Mouse (Mus musculus) naive thymus-derived CD4-positive, alpha-beta T cell, adult 2 months (primary cell): ENCODE data around the gene Atp6ap1l.
A peak's percentile ranks its signal among the peaks of the same experiment; 100 is the strongest.
"Not testable (repeated sequence)": the region's sequence is repeated elsewhere in the genome, so short reads cannot be mapped to it uniquely, and the experiment has no call there.

Experiments used
- DNase-seq: peaks from one replicate; pipeline ENCODE4 v3.0.0-alpha.2; 2011; ENCODE audit warnings: low read depth

Gene Atp6ap1l

DNA sequence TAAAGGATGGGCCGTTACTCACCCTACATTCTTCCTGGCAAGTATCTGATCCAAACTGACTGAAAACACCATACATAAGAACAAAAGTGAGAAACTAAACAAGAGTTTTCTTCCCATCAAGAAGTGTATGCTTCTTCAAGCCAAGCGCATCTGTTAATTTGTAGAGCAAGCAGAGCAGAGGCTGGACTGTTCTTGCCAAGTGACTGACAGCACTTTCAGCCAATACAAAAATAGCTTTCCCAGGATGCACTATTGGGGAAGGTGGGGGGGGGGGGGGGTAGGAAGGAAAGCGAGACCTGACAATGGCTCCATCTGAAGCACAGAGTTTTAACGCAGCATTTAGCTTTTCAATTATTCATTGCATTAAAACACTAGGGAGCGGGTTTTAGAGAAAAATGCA lies at the start of gene Atp6ap1l:
Gene Atp6ap1l (minus strand): TSS at position 180 of the 400 bp plus-strand sequence.
- DNase-seq: no peak

DNA sequence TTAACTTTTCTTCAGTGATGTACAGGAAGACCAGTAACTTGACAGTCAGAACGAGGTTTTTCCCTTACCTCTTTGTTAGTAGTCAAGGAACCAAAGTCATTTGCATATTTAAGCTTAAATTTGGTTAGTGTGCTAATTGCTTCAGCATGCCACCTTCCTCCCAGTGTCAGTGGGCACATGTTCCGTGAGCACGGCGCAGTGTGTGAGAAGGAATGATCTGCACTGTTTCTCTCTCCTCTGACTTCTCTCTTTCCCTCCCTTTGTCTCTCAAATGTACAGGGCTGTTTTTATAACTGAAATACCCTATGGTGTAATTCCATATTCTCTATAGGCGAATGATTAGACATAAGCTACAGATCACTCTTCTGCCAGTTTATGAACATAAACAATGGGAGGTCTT lies 34.4 kb upstream of the Atp6ap1l start:
- no peak for DNase-seq

DNA sequence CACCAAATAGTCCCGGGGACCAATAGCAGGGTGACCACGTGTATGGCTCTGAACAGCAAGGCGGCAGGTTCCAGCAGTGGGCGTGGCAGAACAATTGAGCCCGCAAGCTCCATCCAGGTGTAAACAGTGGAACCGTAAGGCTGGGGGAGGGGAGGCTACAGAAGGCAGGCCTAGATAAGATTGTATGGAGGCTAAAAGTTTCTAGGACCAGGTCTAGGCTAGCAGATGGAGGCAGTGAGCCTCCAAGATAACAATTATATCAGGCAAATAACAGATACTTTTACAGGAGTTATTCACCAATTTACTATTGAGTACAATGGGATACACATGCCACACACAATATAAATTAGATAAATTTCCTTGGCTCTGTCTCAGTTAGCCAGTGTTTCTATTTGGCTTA lies 34.0 kb upstream of the Atp6ap1l start:
- no peak for DNase-seq

DNA sequence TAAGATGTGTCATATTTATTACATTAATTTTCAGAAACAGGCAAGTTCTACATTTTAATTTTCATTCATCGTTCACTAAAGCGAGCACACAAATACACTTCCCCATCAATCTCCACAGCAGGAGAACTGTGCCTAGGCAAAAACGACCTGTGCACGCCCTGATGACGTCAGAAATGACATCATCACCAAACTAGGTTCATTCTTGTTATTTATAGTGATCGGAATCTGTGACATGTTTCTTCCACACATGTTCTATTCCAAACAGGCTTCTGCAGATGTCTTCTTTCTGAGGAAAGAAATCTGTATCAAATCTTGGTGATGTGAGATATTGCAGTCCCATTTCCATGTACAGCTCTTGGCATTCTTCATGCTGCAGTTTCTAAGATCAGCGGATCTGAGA lies 30.7 kb upstream of the Atp6ap1l start:
- DNase-seq: no peak

DNA sequence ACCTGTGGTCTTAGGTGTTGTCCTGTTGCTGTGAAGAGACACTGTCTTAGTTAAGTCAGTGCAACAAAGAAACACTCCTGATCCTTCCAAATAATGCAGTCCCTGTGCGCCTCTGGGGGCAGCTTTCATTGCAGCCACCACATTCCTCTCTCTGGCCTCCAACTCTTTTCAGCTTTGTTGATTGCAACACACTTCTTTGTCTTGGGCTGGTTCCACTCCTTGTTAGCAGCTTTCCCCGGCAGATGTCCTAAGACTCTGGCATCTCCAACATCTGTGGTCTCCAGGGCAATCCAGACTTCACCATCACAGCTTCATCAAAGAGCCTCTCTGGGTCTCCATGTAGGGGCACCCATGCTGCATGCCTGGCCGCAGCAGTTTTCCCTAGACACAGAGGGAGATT lies 28.1 kb upstream of the Atp6ap1l start:
- DNase-seq: no peak

DNA sequence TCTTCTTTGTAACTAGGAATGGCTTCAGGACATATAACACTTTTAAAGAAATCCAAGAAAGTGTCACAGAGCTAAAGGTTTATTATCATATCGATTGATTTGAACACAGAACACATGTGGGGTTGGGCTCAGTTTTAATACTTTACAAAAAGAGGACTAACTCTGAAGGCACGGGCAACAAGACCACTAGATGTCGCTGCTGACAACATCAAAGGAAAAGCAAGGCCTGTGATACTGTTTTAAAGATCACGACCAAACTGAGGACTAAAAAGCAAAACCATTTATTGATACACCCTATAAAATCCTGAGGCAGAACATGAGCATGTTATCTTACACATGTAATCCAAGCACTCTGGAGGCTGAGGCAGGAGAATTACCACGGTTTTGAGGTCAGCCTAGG lies 24.7 kb upstream of the Atp6ap1l start:
- DNase-seq: peak; percentile 88

DNA sequence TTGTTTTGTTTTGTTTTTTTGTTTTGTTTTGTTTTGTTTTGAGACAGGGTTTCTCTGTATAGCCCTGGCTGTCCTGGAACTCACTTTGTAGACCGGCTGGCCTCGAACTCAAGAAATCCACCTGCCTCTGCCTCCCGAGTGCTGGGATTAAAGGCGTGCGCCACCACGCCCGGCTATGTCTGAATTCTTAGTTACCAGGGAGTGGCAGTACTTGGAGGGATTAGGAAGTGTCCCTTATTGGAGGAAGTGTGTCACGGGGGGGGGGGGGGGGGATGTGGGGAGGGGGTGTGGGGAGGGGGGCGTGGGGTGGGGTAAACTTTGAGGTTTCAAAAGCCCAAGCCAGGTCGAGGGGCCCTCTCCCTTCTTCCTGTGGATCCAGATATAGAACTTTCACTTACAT lies 23.1 kb upstream of the Atp6ap1l start:
- not testable (repeated sequence) for DNase-seq

DNA sequence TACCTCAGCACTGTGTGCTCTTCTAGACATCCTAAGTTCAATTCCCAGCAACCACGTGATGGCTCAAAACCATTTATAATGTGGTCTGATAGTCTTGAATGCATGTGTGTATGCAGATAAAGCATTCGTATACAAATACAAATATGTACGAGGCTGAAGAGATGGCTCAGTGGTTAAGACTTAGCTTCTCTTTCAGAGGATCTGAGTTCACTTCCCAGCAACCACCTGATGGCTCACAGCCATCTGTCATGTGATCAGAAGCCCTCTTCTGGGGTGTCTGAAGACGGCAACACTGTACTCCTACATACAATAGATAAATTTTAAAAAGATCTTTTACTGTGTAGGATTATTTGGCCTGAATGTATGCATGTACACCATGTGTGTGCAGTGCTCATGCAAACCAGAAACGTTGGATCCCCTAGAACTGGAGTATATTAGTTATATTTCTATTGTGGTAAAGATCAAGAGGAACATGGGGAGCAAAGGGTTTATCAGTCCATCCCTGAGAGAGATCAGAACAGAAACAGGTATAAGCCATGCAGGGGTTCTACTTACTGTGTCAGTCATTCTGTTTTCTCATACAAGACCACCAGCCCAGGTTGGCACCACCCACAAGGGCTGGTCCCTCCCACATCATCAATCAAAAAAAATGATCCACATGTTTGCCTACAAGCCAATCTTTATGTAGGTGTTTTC lies 21.9 kb upstream of the Atp6ap1l start:
- peak; percentile 9 for DNase-seq

DNA sequence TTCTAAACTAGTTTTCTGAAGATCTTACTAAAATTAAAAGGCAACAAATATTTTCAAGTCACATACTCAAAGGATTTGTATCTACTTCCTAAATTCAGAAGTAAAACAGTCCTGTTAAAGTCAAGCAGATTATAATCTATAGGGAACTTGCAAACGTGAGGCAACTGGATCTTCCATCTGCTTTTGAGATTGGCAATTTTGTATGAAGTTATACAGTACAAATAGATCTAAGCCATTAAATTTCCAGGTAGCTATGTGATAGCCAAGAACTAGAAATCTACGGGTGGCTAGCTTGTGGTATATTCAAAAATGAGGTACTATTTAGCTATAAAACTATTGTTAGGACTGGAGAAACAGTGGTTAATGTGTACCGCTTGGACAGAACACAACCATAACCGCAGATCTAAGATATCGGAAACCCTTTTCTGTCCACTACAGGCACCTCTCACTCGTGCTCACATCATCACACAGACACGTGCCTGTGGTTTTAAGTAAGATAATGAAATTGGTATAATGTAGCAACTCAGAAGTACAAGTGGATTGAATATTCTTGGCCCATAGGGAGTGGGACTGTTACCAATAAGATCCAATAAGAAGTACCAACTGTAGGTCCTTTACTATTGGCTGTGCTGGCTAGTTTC lies 21.1 kb upstream of the Atp6ap1l start:
- DNase-seq: peak; percentile 9

DNA sequence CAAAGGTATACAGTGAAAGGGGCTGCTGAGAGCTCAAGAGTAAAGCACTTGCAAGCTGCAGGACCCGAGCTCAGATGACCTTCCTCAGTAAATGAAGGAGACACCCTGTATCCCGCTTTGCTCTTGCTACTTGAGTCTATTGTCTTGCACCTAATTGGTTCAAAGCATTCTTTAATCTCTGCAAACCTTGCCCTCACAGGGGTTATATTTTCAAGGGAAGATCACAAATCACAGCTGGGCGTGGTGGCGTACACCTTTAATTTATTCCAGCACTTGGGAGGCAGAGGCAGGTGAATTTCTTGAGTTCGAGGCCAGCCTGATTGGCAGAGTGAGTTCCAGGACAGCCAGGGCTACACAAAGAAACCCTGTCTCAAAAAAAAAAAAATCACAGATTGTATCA lies 20.0 kb upstream of the Atp6ap1l start:
- peak; percentile 9 for DNase-seq

DNA sequence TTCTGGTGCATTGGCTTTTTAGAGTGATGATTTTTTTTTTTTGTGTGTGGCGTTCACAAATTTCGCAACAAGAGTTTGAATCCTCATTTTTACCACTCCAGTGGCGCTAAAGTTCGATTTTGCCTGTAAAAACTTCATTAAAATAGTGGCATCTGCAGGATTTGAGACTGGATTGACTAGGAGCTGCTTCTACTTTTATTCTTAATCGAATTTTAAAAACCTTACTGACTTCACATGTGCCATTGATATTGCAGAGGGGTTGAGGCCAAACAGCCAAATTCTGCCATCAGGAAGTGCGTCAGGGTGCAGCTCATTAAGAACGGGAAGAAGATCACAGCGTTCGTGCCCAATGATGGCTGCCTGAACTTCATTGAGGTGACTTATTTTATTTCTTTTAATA lies 18.9 kb upstream of the Atp6ap1l start:
- DNase-seq: no peak

DNA sequence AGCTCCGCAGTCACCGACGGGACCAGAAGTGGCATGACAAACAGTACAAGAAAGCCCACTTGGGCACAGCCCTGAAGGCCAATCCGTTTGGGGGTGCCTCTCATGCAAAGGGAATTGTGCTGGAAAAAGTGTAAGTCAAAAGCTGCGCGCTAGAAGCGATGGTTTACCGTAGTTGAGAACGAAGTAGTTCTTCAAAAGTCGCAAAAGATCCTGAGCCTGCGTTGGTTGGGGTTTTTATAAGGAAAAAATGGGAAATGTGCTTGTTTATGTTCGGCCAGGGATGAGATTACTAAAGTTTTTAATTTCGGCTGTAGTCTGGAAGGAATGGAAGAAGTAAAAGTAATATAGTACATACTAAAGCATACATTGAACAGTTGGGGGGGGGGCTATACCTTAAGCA lies 18.5 kb upstream of the Atp6ap1l start:
- peak; percentile 29 for DNase-seq

DNA sequence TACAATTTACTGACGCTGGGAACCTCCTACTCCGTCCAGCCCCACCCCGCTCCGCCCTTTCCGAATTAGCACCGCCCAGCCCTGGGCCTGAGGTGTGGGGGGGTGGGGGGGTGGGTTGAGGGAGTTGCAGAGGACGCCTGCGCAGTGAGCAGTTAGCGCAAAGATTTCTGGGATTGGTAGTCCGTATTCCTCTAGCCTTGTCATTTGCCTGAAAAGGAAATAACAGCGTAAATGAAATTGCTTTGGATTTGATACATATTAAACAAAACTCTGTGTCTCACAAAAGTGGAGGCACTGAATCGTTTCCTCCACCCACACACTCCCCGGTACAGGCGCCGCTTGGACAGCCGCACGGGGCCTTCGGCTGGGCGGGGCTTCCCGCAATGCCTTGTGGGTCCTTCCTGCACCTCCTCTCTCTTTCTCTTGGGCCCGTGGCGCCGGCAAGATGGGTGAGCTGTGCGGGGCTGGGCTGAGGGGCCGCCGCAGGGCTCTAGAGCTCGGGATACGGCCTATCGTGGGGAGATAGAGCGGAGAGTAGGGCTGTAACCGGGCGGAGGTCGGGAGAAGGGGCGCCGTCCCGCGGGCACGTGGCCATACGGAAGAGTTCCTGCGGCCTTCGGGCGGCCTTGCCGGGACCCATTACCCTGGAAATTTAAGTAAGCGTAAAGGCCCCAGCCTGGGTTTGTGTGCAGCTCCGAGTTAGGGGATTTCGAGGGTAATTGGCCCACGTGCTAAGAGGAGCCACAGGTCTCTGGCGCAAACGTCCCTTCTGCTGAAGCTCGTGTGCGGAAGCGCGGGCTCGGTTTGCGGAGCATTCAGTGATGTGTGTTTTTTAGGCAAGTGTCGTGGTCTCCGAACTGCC lies 17.8 kb upstream of the Atp6ap1l start, which contains the start of gene Rps23:
Gene Rps23 (plus strand): TSS at position 208 of the 862 bp plus-strand sequence.
- peak; percentile 98 for DNase-seq

DNA sequence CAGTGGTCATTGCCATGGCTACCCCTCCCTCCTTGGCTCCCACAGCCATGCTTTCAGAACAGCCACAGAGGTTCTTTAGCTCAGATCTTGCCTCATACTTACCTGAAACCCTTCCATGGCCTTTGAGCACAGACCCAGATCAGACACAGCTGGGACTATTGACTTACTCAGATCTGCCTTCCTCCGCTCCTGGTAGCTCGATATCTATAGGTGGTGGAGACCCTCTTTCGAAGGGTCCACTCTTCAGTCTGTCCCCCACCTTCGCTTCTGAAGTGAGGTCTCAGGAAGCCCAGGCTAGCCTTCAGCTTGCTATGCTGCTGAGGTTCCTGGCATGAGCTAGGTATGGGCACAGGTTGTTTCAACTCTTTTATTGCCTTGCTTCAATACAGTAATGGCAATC lies 9.6 kb upstream of the Atp6ap1l start:
- no peak for DNase-seq

DNA sequence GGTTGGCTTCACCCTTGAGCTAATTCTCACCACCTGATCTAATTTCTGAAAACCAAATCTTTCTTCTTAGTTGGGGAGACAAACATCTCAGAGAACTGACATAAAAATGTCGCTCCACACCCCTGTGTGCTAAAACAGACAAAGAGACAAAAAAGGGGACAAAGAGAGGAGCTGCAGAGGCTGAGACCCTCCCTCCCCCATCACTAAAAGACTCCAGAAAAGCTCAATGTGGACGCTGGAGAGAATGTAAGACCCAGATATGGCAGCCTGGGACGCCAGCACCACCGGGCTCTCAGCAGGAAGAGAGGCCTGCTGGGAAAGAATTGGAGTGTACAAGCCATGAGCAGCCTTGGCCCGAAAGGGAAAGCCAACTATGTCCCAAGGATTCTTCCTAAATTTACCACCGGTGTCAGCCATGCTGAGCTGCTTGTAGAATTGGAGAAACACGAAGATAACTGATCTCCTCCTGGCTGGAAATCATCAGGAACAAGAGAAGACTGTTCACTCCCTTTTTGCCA lies 8.6 kb upstream of the Atp6ap1l start:
- no peak for DNase-seq

DNA sequence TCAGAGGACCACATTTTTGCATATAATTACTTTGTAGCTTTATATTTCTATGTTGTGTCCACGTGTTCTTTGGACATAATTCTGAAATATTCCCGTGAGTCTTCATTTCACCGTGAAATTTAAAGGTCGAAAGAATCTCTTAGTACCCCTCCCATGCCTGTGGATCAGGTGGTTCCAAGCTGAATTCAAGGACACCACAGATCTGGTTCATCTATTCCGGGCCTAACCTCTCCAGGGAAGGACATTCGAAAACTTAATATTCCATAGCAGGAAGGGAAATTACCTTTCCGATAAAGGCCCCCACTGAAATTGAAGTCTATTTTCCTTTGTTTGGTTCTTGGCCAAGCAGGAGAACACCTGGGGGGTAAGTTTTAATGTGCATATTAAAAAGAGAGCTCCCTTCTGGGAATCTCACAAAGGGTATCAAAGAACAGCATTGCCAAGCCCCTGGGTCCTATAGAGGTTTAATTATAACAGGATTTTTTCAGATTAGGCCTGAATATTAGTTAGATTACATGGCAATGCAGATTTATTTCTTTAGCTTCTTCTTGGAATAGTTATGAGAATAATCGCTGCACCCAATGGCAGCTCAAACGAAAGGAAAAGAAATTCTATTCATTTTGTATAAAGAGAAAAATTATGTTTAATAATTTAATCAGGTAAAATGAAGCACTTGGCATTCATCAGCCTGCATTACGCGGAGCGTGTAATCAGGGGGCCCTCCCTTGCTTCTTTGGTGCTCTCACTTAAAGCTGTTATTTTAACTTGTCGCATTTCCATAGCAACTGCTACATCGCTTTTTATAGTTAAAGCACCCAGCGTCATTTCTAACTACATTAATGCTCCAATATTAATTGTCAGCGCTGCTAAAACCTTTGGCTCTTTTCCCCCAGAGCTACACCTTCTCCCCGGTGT lies 7.9 kb upstream of the Atp6ap1l start:
- DNase-seq: no peak

DNA sequence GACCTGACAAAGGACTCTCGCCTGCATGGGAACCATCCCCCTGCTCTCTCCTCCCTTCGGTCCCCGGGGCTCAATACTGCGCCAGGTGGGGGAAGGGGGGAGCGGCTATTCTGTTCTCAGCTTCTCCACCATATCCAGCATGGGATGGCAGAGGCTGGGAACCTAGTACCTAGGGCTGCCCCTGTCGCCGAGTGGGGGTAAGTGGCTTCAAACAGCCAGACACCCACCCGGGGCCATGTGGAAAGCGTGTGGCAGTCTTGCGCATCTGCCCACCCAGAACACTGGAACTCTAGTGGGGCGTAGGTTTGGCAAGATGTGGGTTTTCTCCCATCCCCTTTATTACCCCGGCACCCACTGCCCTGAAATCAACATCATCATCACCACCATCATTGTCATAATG lies 2.2 kb upstream of the Atp6ap1l start:
- no peak for DNase-seq

DNA sequence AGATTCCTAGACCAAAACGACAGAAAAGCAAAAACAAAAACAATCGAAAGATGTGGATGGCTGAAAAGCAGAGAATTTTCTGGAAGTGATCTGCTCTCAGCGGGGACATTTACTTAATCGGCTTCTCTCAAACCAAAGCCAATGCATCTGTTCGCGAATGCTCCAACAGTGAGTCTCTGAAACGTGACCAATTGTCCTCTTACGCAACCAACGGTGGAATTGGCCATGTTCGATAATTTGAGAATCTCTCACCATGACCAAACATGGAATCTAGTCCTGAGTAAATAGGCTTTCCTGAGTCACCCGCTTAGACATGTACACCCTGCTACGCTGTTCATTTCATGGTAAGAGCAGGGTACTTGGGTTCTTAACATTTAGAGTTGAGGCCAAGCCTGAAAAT lies 8.3 kb downstream of the Atp6ap1l start:
- DNase-seq: no peak

DNA sequence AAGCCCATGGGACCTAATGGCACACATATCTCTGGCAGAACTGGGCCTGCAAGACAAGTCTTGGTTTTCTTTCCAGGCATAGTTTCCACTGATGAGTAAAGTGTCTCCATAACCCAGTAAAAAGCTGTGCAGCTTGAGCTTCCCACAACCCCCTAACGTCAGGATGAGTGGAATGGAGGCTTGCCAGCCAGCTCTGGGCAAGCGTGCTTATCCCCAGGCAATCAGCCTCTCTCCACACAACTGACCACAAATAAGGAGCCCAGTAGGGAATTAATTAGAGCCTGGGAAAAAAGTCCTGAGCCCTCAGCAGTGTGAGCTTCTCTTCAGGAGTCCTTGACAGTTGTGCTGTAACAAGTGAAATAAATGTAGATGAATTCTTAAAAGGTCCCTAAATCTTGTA lies 9.1 kb downstream of the Atp6ap1l start:
- no peak for DNase-seq

DNA sequence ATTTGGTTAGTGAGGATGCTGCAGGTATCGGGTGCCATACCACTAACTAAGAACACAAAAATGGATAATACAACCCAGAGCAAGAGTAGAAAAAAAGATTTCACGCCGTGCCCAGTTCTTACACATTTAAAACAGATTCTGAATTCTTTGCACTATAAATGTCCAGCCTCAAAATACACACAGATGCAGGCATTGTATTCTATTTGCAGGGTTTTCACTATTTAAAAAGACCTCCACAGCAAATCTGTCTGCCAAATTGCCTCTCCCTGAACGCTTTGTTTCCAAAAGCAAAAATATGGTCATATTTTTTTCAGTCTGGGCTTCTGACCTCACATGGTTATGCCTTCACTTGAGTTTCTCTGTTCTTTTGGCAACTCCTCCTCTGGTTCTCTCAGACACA lies 10.3 kb downstream of the Atp6ap1l start:
- no peak for DNase-seq

DNA sequence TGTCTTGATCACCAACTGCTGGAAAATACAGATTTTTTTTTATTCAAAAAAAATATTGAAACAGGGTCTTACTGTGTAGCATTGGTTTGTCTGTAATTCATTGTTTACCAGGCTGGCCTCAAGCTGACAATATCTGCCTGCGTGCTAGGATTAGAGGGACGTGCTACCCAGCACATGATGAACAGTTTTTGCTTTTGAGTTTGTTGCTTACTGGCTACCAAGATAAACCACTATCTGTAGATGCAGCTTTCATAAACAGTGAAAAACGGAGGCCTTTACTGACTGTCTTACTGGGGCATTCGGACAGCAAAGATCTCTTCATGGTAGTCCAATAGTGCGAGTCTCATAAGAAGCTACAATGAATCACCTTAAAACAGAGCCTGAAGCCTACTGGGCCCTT lies 15.0 kb downstream of the Atp6ap1l start:
- DNase-seq: no peak

DNA sequence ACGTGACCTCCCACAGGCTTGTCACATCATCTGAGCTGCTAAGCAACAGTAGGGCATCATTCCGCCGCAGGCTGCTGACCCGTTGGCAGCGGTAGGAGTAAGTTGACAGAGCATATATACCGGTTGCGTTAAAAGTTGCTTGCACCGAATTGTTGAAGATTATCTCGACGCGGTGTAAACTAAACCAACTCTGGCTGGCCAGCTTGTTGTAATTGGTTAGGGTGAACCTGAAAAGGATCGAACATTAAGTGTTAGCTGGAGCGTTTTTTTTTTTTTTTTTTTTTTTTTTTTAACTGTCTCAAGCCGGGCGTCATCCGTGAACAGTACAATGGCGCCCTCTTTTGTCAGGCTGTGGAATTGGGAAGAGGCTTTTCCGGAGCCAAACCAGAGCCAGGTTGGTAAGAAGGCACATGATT lies 18.6 kb downstream of the Atp6ap1l start:
- peak; percentile 71 for DNase-seq
